ENCODE assay signal across 13 mouse cellular contexts in the genomic region with DNA sequence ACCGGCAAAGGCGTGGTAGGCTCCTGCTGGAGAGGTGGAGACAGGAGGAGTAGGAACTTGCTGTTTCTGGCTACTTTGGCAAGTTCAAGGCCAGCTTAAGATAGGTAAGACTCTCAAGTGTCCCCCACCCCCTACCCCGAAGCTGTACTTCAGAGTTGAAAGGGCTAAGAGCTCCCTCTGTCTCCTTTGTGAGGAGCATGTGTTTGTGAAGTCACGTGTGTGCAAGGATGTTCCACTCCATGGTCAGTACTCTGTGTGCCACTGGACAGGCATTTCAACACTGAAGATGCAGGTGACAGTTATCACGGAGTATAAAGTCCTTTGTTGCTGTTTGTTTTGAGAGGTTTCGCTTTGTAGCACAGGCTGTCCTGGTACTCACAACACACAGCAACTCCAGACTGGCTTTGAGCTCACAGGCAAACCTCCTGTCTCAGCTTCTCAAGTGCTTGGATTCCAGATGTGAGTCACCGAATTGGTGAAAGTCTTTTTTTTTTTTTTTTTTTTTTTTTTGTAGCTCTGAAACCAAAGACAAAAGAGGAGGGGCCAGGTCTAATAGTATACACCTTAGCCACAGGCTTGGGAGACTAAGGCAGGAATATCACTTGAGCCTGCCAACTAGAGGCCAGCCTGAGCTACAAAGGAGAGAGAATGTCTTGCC. TPM values are rescaled to one million over a fixed set of nuclear protein-coding genes. Genes with fewer than 3 reads are reported as not detected.
DNase-seq lines count a peak whose midpoint lies in the region; ATAC-seq and TF ChIP-seq lines count a peak whose summit lies in the region.
"Had no signal": no experiment of that assay in that cellular context is flagged by ENCODE, and none has a peak within 500 bp of the region (broad histone marks: within the 10 kb centered on the region; RNA-seq: fewer than 3 reads in every experiment).

No protein-coding gene starts in this region.

- TF ChIP-seq CTCF in lung, postnatal 0 days (IDR thresholded peaks at IDR 0.05), result peak; percentile 8; the same call in 1 of the 2 replicates
- TF ChIP-seq CTCF in lung, adult 2 months (IDR thresholded peaks at IDR 0.05; ENCODE audit: insufficient read depth, low read length), result no peak
- no peak for TF ChIP-seq CTCF in liver, postnatal 0 days (IDR thresholded peaks at IDR 0.05; ENCODE audit: low read depth)

- no peak for TF ChIP-seq EP300 in lung, postnatal 0 days (IDR thresholded peaks at IDR 0.05)
- TF ChIP-seq EP300 in liver, postnatal 0 days (IDR thresholded peaks at IDR 0.05; ENCODE audit: low read depth), result peak; percentile 87

- no peaks in the 10 kb centered on the region for H3K9me3 ChIP-seq in lung, postnatal 0 days (ENCODE audit: low read length)
- no peaks in the 10 kb centered on the region for H3K9me3 ChIP-seq in heart, embryonic 15.5 days (replicated peaks)
- no peaks in the 10 kb centered on the region for H3K9me3 ChIP-seq in liver, postnatal 0 days (ENCODE audit: low read length)

- H3K27me3 ChIP-seq in lung, postnatal 0 days (replicated peaks; ENCODE audit: insufficient read depth, low read length), result no peaks in the 10 kb centered on the region
- H3K27me3 ChIP-seq in heart, embryonic 15.5 days, result no peaks in the 10 kb centered on the region
- no peaks in the 10 kb centered on the region for H3K27me3 ChIP-seq in liver, postnatal 0 days (ENCODE audit: insufficient read depth, low read length)

- H3K4me1 ChIP-seq in lung, postnatal 0 days (ENCODE audit: insufficient read depth, low read depth, low read length), result peaks cover 14% of the 10 kb centered on the region; the same call in 1 of the 2 replicates
- peaks cover 15% of the 10 kb centered on the region for H3K4me1 ChIP-seq in lung, adult 2 months (ENCODE audit: control insufficient read depth, insufficient read depth, low read length)
- peaks cover 61% of the 10 kb centered on the region for H3K4me1 ChIP-seq in heart, embryonic 15.5 days (replicated peaks)
- H3K4me1 ChIP-seq in liver, postnatal 0 days (ENCODE audit: insufficient read depth), result peaks cover 58% of the 10 kb centered on the region

- DNase-seq in heart, adult 11 months, result peak; percentile 90
- no peak for DNase-seq in heart, adult 9 months (ENCODE audit: low spot score in 2 of 2)
- DNase-seq in lung, postnatal 0 days (ENCODE audit: low spot score), result no peak
- DNase-seq in lung, adult 2 months, result no peak
- DNase-seq in liver, postnatal 0 days, result no peak
- DNase-seq in frontal cortex, adult 2 months (ENCODE audit: extremely low spot score in 1 of 2, low spot score in 1 of 2), result no peak
- DNase-seq in kidney, postnatal 14 days, result no peak
- DNase-seq: cerebellum, adult 18-20 months; right cerebral cortex, postnatal 14 days had no signal

- no peak for TF ChIP-seq POLR2A in lung, adult 2 months (IDR thresholded peaks at IDR 0.05; ENCODE audit: borderline replicate concordance, extremely low read depth, low read depth, low read length)

- no peak overlapping the region for H3K4me3 ChIP-seq in lung, postnatal 0 days (ENCODE audit: low read depth, low read length)
- no peak overlapping the region for H3K4me3 ChIP-seq in lung, adult 2 months (replicated peaks; ENCODE audit: extremely low read depth, low read depth, low read length)
- no peak overlapping the region for H3K4me3 ChIP-seq in heart, embryonic 15.5 days
- no peak overlapping the region for H3K4me3 ChIP-seq in liver, postnatal 0 days (ENCODE audit: low read depth, low read length)
- H3K4me3 ChIP-seq: left cerebral cortex, adult 2 months had no signal

- WGBS in lung, postnatal 0 days, result 51% methylated on average over 7 of the region's 7 CpGs
- 61% methylated on average over 7 of the region's 7 CpGs for WGBS in lung, adult 2 months
- 37% methylated on average over 7 of the region's 7 CpGs for WGBS in heart, embryonic 15.5 days
- 65% methylated on average over 7 of the region's 7 CpGs for WGBS in liver, postnatal 0 days (ENCODE audit: insufficient replicate concordance)

- H3K27ac ChIP-seq in lung, postnatal 0 days (ENCODE audit: low read length), result no peak overlapping the region
- H3K27ac ChIP-seq in heart, embryonic 15.5 days, result peak overlapping the region; percentile 88
- H3K27ac ChIP-seq in liver, postnatal 0 days (ENCODE audit: low read depth), result peak overlapping the region; percentile 79
- H3K27ac ChIP-seq: left cerebral cortex, adult 2 months; macrophage had no signal

- no peak overlapping the region for H3K4me2 ChIP-seq in lung, postnatal 0 days (replicated peaks; ENCODE audit: low read depth, low read length)
- H3K4me2 ChIP-seq in heart, embryonic 15.5 days, result 0 out of 2 replicates have a peak overlapping the region, but pooled peaks have one; percentile 12
- H3K4me2 ChIP-seq in liver, postnatal 0 days (ENCODE audit: low read depth, low read length), result no peak overlapping the region

- H3K36me3 ChIP-seq in lung, postnatal 0 days (ENCODE audit: insufficient read depth, low read length), result no peaks in the 10 kb centered on the region
- H3K36me3 ChIP-seq in heart, embryonic 15.5 days, result no peaks in the 10 kb centered on the region
- H3K36me3 ChIP-seq in liver, postnatal 0 days (replicated peaks; ENCODE audit: insufficient read depth, low read length), result no peaks in the 10 kb centered on the region

- no peak for ATAC-seq in lung, postnatal 0 days
- no peak for ATAC-seq in heart, embryonic 15.5 days (replicated peaks; ENCODE audit: insufficient number of reproducible peaks, insufficient read depth, low FRiP score, low read depth)
- ATAC-seq in liver, postnatal 0 days, result peak; percentile 68
- ATAC-seq: intestine, postnatal 0 days had no signal

- H3K9ac ChIP-seq in lung, postnatal 0 days (replicated peaks; ENCODE audit: low read depth), result no peak overlapping the region
- H3K9ac ChIP-seq in heart, embryonic 15.5 days, result no peak overlapping the region
- H3K9ac ChIP-seq in liver, postnatal 0 days (replicated peaks), result no peak overlapping the region

RNA-seq across cellular contexts. Expression of a gene that starts 41.1 kb away (rescaled TPM):
- polyA plus RNA-seq in lung, postnatal 0 days (2015; fragmentation: Nextera tagmentation; extraction: Ambion mirVana), result 24.4 and 27.3 TPM in 2 replicates
- 106 and 114 TPM in 2 replicates for polyA plus RNA-seq in lung, adult 2 months (2012; rRNA removed)
- 16.0 and 18.2 TPM in 2 replicates for polyA plus RNA-seq in heart, embryonic 15.5 days (2015; fragmentation: Nextera tagmentation; extraction: Ambion mirVana)
- 17.7 and 18.0 TPM in 2 replicates for polyA plus RNA-seq in liver, postnatal 0 days (2015; fragmentation: Nextera tagmentation; extraction: Ambion mirVana)
- polyA plus RNA-seq in frontal cortex, adult 2 months (2012; rRNA removed), result 24.2 and 26.3 TPM in 2 replicates

RNA-seq across cellular contexts. Expression of a gene that starts 58.6 kb away (rescaled TPM):
- polyA plus RNA-seq in lung, postnatal 0 days (2015; fragmentation: Nextera tagmentation; extraction: Ambion mirVana), result 23.5 and 26.4 TPM in 2 replicates
- polyA plus RNA-seq in lung, adult 2 months (2012; rRNA removed), result 51.4 and 60.1 TPM in 2 replicates
- 10.9 and 14.4 TPM in 2 replicates for polyA plus RNA-seq in heart, embryonic 15.5 days (2015; fragmentation: Nextera tagmentation; extraction: Ambion mirVana)
- 16.3 and 16.8 TPM in 2 replicates for polyA plus RNA-seq in liver, postnatal 0 days (2015; fragmentation: Nextera tagmentation; extraction: Ambion mirVana)
- 5.4 and 6.1 TPM in 2 replicates for polyA plus RNA-seq in frontal cortex, adult 2 months (2012; rRNA removed)
